Mouse (Mus musculus): ENCODE data around the gene Atad5.
A peak's percentile ranks its signal among the peaks of the same experiment; 100 is the strongest.

Gene Atad5

DNA sequence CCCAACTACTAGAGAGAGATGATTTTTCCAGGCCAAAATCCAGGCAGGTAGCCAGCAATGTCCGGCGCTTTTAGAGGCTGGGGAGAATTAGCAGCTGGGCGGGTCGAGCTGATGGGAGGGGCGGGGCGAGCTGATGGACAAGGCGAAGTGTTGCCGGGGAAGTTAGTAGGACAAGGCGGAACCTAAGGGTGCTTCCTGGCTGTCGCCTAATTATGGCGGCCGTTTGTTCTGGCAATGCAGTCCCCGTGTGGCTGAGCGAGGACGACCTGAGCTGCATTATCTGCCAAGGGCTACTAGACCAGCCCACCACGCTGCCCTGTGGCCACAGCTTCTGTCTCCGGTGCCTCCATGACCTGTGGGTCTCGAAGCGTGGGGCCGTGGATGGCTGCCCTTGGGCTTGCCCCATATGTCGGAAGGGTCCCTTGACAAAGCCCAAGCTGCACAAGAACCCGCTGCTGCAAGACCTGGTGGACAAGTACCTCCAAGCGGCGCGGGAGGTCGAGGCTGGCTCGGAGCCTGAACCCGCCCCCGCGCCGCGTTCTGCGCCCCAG is 94.6 kb downstream of the Atad5 start, which contains the start of gene Rnf135:
TSS of gene Rnf135 (plus strand) at position 147 of the 551 bp plus-strand sequence.
- peak; percentile 100 for DNase-seq

DNA sequence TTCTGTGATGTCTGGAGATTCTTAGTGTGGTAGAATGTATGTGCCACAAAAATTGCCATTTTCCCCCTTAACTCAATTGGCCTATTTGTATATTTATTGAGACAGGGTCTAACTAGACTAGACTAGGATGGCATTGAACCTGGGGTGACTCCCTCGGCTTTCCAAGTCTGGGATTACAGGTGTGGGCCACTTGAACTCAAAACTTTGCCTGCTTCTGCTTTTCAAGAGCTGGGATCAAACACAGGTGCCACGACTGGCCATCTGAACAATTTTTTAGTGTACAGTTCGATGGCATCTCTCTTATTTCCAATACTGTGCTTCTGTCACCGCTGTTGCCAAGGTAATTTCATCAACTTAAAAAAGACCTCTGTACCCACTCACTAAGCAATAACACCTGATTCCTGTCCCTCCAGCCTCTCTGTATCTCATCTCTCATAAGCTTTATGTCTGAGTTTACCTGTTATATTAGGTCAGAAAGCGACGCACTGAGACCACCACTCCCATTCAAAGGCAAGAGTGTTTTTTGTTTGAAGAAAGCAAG is 95.4 kb downstream of the Atad5 start:
- peak; percentile 89 for DNase-seq

Data from heart, adult 11 months (tissue).